Mouse (Mus musculus) heart, postnatal 0 days (tissue): Measurements from ENCODE around the gene Rgs7.

Source experiments
- CTCF ChIP-seq: IDR thresholded peaks from 2 replicates; pipeline ENCODE4 v1.5.1; 2016; ENCODE audit warnings: antibody characterized with exemption, control low read depth, low read depth
- EP300 ChIP-seq: IDR thresholded peaks from 2 replicates; pipeline ENCODE4 v1.6.1; 2016; ENCODE audit warnings: antibody characterized with exemption, low read depth

DNA sequence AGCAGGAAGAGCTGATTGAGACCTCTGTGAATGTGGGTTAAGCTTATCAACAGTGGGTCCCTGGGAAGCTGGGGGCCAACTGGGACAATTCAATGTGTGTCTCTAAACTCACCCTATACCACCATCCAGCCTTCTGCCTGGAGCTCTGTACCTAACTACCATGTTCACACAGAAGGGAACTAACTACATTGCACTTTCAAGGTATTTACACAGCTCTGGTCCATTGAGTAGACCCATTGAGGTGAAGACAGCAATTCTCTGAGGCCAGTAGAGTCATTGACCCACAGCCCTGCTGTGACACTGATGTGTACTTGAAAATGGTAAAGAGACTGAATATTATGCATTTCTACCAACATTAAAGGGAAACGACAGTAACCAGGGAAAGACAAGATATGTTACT, 313.6 kb downstream of the Rgs7 start:
- TF ChIP-seq CTCF: no peak
- no peak for TF ChIP-seq EP300
